Mouse (Mus musculus): ENCODE measurements around the gene Vav2.

The Vav2 gene

DNA sequence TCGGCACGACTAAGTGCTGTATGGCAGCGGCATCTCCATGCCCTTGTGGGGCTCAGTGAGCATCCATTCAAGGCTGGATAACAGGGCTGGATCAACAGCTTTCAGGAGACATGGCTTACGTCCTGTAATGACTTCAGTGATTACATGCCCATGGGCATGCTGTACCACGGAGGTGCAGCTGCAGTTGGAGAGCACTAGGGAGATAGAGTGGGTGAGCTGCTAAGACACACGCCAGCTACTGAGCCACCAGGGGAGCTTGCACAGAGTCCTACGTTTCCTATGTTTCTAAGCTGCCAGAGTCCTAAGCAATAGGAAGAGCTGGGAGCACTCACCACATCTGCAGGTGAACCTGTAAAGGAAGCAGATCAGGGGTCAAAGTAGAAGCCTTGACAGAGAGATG is 148.0 kb downstream of the Vav2 start:
- no peak for DNase-seq (ENCODE audit: low read depth, low spot score)

DNA sequence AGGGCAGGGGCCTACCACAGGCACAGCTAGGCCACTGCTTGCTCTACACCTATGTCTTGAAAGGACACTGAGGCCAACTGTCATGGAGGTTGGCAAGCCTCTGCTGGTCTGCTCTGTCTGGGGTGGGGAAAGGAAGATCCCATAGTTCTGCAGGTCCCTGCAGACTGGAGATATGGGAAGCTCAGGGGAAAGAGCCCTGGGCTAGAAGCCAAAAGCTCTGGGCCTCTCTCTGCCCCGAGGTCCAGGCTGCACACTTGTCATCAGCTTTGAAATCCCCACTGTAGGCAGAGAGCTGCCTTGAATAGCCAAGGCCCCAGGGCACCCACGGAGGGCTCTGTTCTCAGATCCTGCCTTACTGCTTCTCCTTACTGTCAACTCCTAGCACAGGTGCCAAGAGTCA is 158.5 kb downstream of the Vav2 start:
- DNase-seq (ENCODE audit: low read depth, low spot score) = no peak

- no peak for DNase-seq (ENCODE audit: low read depth, low spot score)
Observed at GRCm38 (mm10) chr2:27265819-27266218, 161.0 kb downstream of the Vav2 start.

DNA sequence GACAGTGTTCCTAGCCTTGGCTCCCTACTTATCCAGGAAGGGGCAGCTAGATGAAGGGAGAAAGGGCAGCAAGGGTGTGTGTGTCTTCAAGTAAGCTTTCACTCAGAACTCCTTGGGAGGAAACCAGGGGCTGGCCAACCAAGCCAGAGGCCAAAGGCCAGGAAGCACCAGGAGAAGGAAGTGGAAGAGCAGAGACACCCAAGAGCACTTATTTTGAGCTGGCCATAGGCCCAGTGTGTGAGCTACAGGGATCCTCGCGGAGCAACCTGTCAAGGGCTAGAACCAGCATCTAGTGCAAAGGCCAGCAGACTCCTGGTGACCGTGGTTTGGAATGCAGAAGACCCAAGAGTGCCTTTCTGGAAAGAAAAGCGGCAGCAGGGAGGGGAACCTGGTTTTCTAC is 163.8 kb downstream of the Vav2 start:
- DNase-seq (ENCODE audit: low read depth, low spot score) = no peak

DNA sequence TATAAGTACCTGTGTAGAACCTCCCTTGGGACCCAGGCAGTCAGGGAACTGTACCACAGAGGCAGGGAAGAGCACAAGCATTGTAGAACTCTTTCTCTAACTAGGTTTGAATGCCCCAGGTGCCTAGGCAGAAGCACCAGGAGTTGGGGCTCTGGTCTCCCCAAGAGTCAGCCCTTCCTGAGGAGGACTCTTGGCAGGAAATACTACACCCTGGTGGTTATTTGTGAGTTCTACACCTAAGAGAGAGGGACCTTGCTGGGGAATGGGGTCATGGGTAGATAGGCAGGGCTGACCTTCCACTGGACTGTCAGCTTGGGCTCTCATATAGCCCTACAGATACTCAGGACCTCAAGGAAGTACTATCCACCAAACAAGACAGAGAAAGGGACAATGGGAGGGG is 175.4 kb downstream of the Vav2 start:
- DNase-seq (ENCODE audit: low read depth, low spot score) = no peak

GRCm38 (mm10) chr2:27248211-27248610 is 178.6 kb downstream of the Vav2 start, which contains the start of gene Sardh:
Sardh (minus strand) TSS chr2:27248337.
- DNase-seq (ENCODE audit: low read depth, low spot score) = no peak

DNA sequence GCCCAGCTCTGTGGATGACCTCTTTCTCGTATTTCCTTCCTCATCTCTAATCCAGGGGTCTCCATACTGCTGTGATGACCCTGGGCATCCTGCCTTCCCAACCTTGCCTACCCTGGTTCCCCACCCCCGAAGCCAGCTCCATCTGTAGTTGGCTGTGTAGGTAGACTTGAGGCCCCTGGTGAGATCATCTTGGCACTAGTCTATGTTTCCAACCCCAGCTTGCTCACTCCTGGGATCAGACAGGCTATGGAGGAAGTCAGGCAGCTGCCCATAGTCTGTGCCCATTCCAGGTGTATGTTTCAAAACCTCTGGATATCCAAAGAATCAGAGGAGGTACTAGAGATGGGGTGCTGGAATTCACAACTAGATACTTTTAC is 179.4 kb downstream of the Vav2 start:
- DNase-seq (ENCODE audit: low read depth, low spot score) = no peak

GRCm38 (mm10) chr2:27246712-27247486 is 179.9 kb downstream of the Vav2 start:
- DNase-seq (ENCODE audit: low read depth, low spot score) = peak; percentile 88

- no peak for DNase-seq (ENCODE audit: low read depth, low spot score)
Observed at GRCm38 (mm10) chr2:27245947-27246346, 180.9 kb downstream of the Vav2 start.

- DNase-seq (ENCODE audit: low read depth, low spot score) = peak; percentile 58
Observed at GRCm38 (mm10) chr2:27237342-27237741, 189.5 kb downstream of the Vav2 start.

DNA sequence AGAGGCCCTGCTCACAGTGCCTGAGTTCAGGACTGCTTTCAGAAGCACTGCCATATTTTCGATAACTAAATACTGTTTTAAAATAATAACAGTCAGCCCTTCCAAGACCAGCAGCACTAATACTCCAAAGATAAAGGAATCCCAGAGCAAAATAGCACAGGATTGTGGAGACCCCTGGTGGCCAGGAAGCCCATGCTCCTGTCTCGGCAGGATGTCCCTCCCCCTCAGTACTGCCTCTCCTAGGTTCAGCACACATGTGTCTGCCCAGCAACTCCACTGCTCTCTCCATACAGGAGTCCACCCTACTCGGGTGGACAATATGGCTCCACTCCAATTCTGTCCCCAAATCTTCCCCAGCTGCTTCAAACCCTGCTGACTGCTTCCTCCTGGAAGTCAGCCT is 191.1 kb downstream of the Vav2 start:
- no peak for DNase-seq (ENCODE audit: low read depth, low spot score)

DNA sequence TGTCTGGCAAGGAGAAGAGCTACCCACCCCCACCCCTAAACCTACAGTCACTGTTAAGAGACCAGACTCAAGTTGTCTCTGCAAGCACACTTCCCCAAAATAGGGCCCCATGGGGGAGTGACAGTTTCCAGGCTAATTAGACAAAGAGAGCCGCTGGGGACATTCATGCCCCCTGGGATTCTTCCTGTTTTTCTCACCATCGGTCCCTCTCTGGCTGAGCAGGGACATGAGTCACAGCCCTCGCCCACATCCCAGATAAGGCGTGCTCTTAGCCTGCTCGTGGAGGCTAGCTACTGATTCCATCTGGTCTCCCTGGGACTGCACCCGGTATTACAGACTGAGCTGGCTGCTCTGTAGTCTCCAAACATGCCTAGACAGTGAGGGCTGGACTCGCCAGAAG is 194.5 kb downstream of the Vav2 start:
- DNase-seq (ENCODE audit: low read depth, low spot score) = no peak

- no peak for DNase-seq (ENCODE audit: low read depth, low spot score)
Observed at GRCm38 (mm10) chr2:27229481-27230105, 197.2 kb downstream of the Vav2 start.

DNA sequence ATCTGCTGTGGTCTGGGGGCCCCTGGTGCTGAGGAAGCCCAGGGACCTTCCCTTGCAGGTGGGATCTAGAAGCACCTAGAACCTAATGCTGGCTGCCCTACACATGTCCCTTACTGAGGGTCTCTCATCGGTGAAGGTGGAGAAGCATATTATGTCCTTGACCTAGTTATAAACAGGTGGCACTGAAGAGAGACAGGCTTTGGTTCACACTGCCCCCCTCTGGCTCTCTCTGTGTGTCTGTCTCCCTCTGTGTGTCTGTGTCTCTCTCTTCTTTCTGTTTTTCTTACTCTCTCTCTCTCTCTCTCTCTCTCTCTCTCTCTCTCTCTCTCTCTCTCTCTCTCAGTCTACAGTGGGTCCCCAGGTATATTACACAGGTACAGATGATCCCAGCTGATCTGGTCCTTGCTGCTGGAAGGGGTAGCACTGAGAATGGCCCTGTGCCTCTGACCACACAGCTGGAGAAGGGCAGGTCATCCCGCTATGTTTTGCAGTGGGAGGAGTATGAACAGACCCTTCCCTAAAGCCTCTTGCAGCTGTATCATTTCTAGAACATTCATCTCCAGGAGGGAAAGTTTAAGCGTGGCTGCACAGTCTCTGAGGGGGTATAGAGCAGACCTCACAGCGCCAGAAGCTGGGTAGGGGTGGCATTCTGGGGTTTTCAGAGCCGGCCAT is 197.9 kb downstream of the Vav2 start:
- no peak for DNase-seq (ENCODE audit: low read depth, low spot score)

GRCm38 (mm10) chr2:27226572-27226971 is 200.3 kb downstream of the Vav2 start:
- no peak for DNase-seq (ENCODE audit: low read depth, low spot score)

GRCm38 (mm10) chr2:27223012-27223421 is 203.8 kb downstream of the Vav2 start:
- no peak for DNase-seq (ENCODE audit: low read depth, low spot score)

GRCm38 (mm10) chr2:27218569-27218968 is 208.3 kb downstream of the Vav2 start:
- DNase-seq (ENCODE audit: low read depth, low spot score) = no peak

GRCm38 (mm10) chr2:27218121-27218544 is 208.7 kb downstream of the Vav2 start:
- no peak for DNase-seq (ENCODE audit: low read depth, low spot score)

GRCm38 (mm10) chr2:27215537-27215936 is 211.3 kb downstream of the Vav2 start:
- no peak for DNase-seq (ENCODE audit: low read depth, low spot score)

Measured in skeletal muscle tissue, adult 2 months (tissue).